Mouse (Mus musculus): ENCODE measurements around the gene Igfbpl1. TPM values are rescaled to one million over a fixed set of nuclear protein-coding genes. Genes with fewer than 3 reads are reported as not detected.

Gene Igfbpl1
- polyA plus RNA-seq, 1 experiment from 2014 or later, result 0.06 TPM

GRCm38 (mm10) chr4:45789263-45789958 is 37.3 kb downstream of the Igfbpl1 start:
- H3K4me1 ChIP-seq, result peaks cover 22% of the 10 kb centered on the region; the same call in 1 of the 2 replicates
- no peaks in the 10 kb centered on the region for H3K9me3 ChIP-seq (replicated peaks)
- H3K9ac ChIP-seq, result no peak overlapping the region
- WGBS, result 57% methylated on average over 13 of the region's 13 CpGs
- ATAC-seq (replicated peaks; ENCODE audit: low FRiP score), result no peak
- no peak overlapping the region for H3K4me3 ChIP-seq (replicated peaks)
- H3K27ac ChIP-seq, result no peak overlapping the region
- H3K4me2 ChIP-seq, result no peak overlapping the region
- no peaks in the 10 kb centered on the region; the same call in 1 of the 2 replicates for H3K27me3 ChIP-seq
- H3K36me3 ChIP-seq, result no peaks in the 10 kb centered on the region

- no peak overlapping the region for H3K9ac ChIP-seq
- H3K4me1 ChIP-seq, result peaks cover 21% of the 10 kb centered on the region; the same call in 1 of the 2 replicates
- WGBS, result 61% methylated on average over 13 of the region's 13 CpGs
- no peaks in the 10 kb centered on the region for H3K36me3 ChIP-seq
- H3K9me3 ChIP-seq (replicated peaks), result no peaks in the 10 kb centered on the region
- H3K27ac ChIP-seq, result no peak overlapping the region
- H3K4me3 ChIP-seq (replicated peaks), result no peak overlapping the region
- H3K27me3 ChIP-seq, result no peaks in the 10 kb centered on the region
- H3K4me2 ChIP-seq, result no peak overlapping the region
- ATAC-seq (replicated peaks; ENCODE audit: low FRiP score), result no peak
Observed at GRCm38 (mm10) chr4:45788446-45789081, 38.2 kb downstream of the Igfbpl1 start.

GRCm38 (mm10) chr4:45786674-45787073 is 40.0 kb downstream of the Igfbpl1 start:
- no peaks in the 10 kb centered on the region for H3K9me3 ChIP-seq (replicated peaks)
- no peak overlapping the region for H3K9ac ChIP-seq
- H3K27me3 ChIP-seq, result no peaks in the 10 kb centered on the region
- no peak overlapping the region for H3K4me2 ChIP-seq
- H3K36me3 ChIP-seq, result no peaks in the 10 kb centered on the region
- no peak for ATAC-seq (replicated peaks; ENCODE audit: low FRiP score)
- H3K27ac ChIP-seq, result no peak overlapping the region
- peaks cover 21% of the 10 kb centered on the region; the same call in 1 of the 2 replicates for H3K4me1 ChIP-seq
- WGBS, result 58% methylated on average over 4 of the region's 4 CpGs
- H3K4me3 ChIP-seq (replicated peaks), result no peak overlapping the region

GRCm38 (mm10) chr4:45785959-45786358 is 40.8 kb downstream of the Igfbpl1 start:
- ATAC-seq (replicated peaks; ENCODE audit: low FRiP score), result no peak
- WGBS, result 33% methylated on average over 2 of the region's 2 CpGs
- Histone ChIP-seq H3K9ac (no peak overlapping the region), H3K27ac (no peak overlapping the region), H3K27me3 (no peaks in the 10 kb centered on the region), H3K4me3 (replicated peaks) (no peak overlapping the region), H3K4me2 (no peak overlapping the region), H3K9me3 (replicated peaks) (no peaks in the 10 kb centered on the region), H3K4me1 (peaks cover 21% of the 10 kb centered on the region; the same call in 1 of the 2 replicates), H3K36me3 (no peaks in the 10 kb centered on the region)

GRCm38 (mm10) chr4:45783671-45784070 is 43.1 kb downstream of the Igfbpl1 start:
- H3K9ac ChIP-seq, result no peak overlapping the region
- ATAC-seq (replicated peaks; ENCODE audit: low FRiP score), result no peak
- WGBS, result 30% methylated on average over 1 of the region's 1 CpGs
- H3K27me3 ChIP-seq, result no peaks in the 10 kb centered on the region
- H3K4me2 ChIP-seq, result no peak overlapping the region
- H3K4me1 ChIP-seq, result peaks cover 9% of the 10 kb centered on the region; the same call in 1 of the 2 replicates
- H3K9me3 ChIP-seq (replicated peaks), result no peaks in the 10 kb centered on the region
- H3K36me3 ChIP-seq, result no peaks in the 10 kb centered on the region
- no peak overlapping the region for H3K4me3 ChIP-seq (replicated peaks)
- H3K27ac ChIP-seq, result no peak overlapping the region

- Histone ChIP-seq H3K9ac (no peak overlapping the region), H3K4me1 (peaks cover 33% of the 10 kb centered on the region), H3K27ac (no peak overlapping the region), H3K27me3 (peaks cover 45% of the 10 kb centered on the region), H3K4me3 (replicated peaks) (no peak overlapping the region), H3K36me3 (no peaks in the 10 kb centered on the region), H3K4me2 (no peak overlapping the region), H3K9me3 (replicated peaks) (no peaks in the 10 kb centered on the region)
- 4% methylated on average over 5 of the region's 5 CpGs for WGBS
- no peak for ATAC-seq (replicated peaks; ENCODE audit: low FRiP score)
Observed at GRCm38 (mm10) chr4:45771619-45772018, 55.1 kb downstream of the Igfbpl1 start.

- peaks cover 46% of the 10 kb centered on the region for H3K27me3 ChIP-seq
- H3K4me1 ChIP-seq, result peaks cover 38% of the 10 kb centered on the region
- no peaks in the 10 kb centered on the region for H3K9me3 ChIP-seq (replicated peaks)
- H3K9ac ChIP-seq, result no peak overlapping the region
- WGBS, result 40% methylated on average over 8 of the region's 8 CpGs
- H3K4me3 ChIP-seq (replicated peaks), result no peak overlapping the region
- no peak overlapping the region for H3K4me2 ChIP-seq
- no peak overlapping the region for H3K27ac ChIP-seq
- no peak for ATAC-seq (replicated peaks; ENCODE audit: low FRiP score)
- H3K36me3 ChIP-seq, result no peaks in the 10 kb centered on the region
Observed at GRCm38 (mm10) chr4:45771173-45771572, 55.5 kb downstream of the Igfbpl1 start.

- H3K4me1 ChIP-seq, result peaks cover 43% of the 10 kb centered on the region
- H3K27me3 ChIP-seq, result peaks cover 46% of the 10 kb centered on the region
- no peak for ATAC-seq (replicated peaks; ENCODE audit: low FRiP score)
- H3K9me3 ChIP-seq (replicated peaks), result no peaks in the 10 kb centered on the region
- H3K4me3 ChIP-seq (replicated peaks), result no peak overlapping the region
- H3K36me3 ChIP-seq, result no peaks in the 10 kb centered on the region
- no peak overlapping the region for H3K4me2 ChIP-seq
- no peak overlapping the region for H3K9ac ChIP-seq
- H3K27ac ChIP-seq, result no peak overlapping the region
- WGBS, result 34% methylated on average over 4 of the region's 4 CpGs
Observed at GRCm38 (mm10) chr4:45770638-45771033, 56.1 kb downstream of the Igfbpl1 start.

- 35% methylated on average over 10 of the region's 10 CpGs for WGBS
- Histone ChIP-seq H3K4me1 (peaks cover 49% of the 10 kb centered on the region), H3K9me3 (replicated peaks) (no peaks in the 10 kb centered on the region)
Observed at GRCm38 (mm10) chr4:45769791-45770637, 56.7 kb downstream of the Igfbpl1 start.

GRCm38 (mm10) chr4:45769141-45769540 is 57.6 kb downstream of the Igfbpl1 start:
- Histone ChIP-seq H3K9me3 (replicated peaks) (no peaks in the 10 kb centered on the region), H3K36me3 (no peaks in the 10 kb centered on the region), H3K27ac (no peak overlapping the region), H3K4me3 (replicated peaks) (no peak overlapping the region), H3K4me2 (no peak overlapping the region), H3K27me3 (peaks cover 59% of the 10 kb centered on the region), H3K9ac (no peak overlapping the region), H3K4me1 (peaks cover 56% of the 10 kb centered on the region)
- WGBS, result 60% methylated on average over 10 of the region's 10 CpGs
- no peak for ATAC-seq (replicated peaks; ENCODE audit: low FRiP score)

More at GRCm38 (mm10) chr4:45769791-45770637, 56.7 kb downstream of the Igfbpl1 start:
- Histone ChIP-seq H3K27me3 (peaks cover 53% of the 10 kb centered on the region), H3K4me2 (no peak overlapping the region), H3K9ac (no peak overlapping the region), H3K36me3 (no peaks in the 10 kb centered on the region), H3K4me3 (replicated peaks) (no peak overlapping the region), H3K27ac (no peak overlapping the region)
- ATAC-seq (replicated peaks; ENCODE audit: low FRiP score), result no peak

- Histone ChIP-seq H3K4me2 (no peak overlapping the region), H3K4me1 (peaks cover 67% of the 10 kb centered on the region), H3K27me3 (peaks cover 70% of the 10 kb centered on the region), H3K36me3 (no peaks in the 10 kb centered on the region), H3K9ac (no peak overlapping the region), H3K27ac (no peak overlapping the region), H3K9me3 (replicated peaks) (no peaks in the 10 kb centered on the region), H3K4me3 (replicated peaks) (no peak overlapping the region)
- no peak for ATAC-seq (replicated peaks; ENCODE audit: low FRiP score)
- WGBS, result 46% methylated on average over 11 of the region's 11 CpGs
Observed at GRCm38 (mm10) chr4:45767891-45768558, 58.7 kb downstream of the Igfbpl1 start.

All from kidney, embryonic 15.5 days (tissue).